Mouse (Mus musculus) brain, embryonic 14.5 days (tissue): ENCODE results near the gene Fscn3.

Source experiments
- CTCF ChIP-seq: fragments of 200-500 bp; IDR thresholded peaks from 2 replicates; pipeline ENCODE4 v1.5.1; 2012; ENCODE audit warnings: inconsistent platforms, mild to moderate bottlenecking, moderate library complexity, borderline replicate concordance; ENCODE audit not compliant: insufficient read depth, insufficient read length; ENCODE audit errors: extremely low read depth
- POLR2A ChIP-seq: fragments of 200-500 bp; IDR thresholded peaks from 2 replicates; pipeline ENCODE4 v1.6.1; 2012; ENCODE audit warnings: mild to moderate bottlenecking, inconsistent platforms, borderline replicate concordance; ENCODE audit not compliant: poor library complexity, insufficient read depth, insufficient read length, severe bottlenecking; ENCODE audit errors: extremely low read depth

DNA sequence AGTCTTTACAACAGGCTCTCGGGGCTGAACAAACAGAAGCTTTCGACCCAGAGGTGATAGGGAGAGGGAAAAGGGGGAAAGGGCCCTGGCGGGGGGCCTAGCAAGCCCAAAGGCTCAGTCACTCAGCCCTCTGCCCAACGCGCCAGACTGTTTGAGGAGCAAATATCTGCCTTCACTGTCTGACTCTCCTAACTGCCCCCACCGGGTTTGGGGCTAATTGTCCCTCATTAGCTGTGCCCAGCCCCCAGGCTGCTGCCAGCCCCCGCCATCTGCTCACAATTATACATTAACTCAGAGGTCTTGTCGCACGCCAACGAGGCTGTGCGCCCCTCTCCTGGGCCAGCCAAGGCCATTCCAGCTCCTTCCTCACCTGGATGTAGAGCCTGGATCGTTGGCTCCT is 23.4 kb downstream of the Fscn3 start:
- TF ChIP-seq CTCF = no peak
- no peak for TF ChIP-seq POLR2A
